Mouse (Mus musculus): ENCODE results near the gene Tfap2e. TPM values are rescaled to one million over a fixed set of nuclear protein-coding genes. Genes with fewer than 3 reads are reported as not detected.

Gene Tfap2e
- total RNA-seq (2021), result not detected

GRCm38 (mm10) chr4:126736001-126736414 is at the start of gene Tfap2e:
Tfap2e (minus strand) TSS chr4:126736240.
- DNase-seq, result no peak

GRCm38 (mm10) chr4:126782996-126783395 is 47.0 kb upstream of the Tfap2e start:
- peak; percentile 45 to 53 for DNase-seq

- no peak for DNase-seq
Observed at GRCm38 (mm10) chr4:126782512-126782911, 46.5 kb upstream of the Tfap2e start.

DNA sequence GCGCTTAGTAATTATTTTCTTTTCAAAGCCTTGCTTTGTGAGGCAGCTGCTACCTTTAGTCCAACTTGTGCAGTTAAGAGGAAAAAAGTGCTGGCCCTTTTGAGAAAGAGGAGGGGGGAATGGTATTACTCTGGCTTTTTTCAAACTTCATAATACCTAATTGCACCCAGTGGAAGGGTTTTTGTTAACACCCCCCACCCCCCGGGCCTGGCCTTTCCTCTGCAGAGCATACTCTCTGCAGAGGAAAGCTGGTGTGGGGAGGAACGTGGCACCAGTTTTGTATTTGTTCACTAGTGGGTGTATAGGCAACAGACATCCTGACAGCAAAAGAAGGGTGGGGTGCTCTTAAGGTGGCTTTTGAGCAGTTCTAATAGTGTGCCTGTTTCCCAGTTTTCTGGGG is 45.8 kb upstream of the Tfap2e start:
- DNase-seq, result no peak

GRCm38 (mm10) chr4:126779826-126780775 is 44.1 kb upstream of the Tfap2e start:
- no peak for DNase-seq

- DNase-seq, result no peak
Observed at GRCm38 (mm10) chr4:126779148-126779581, 43.1 kb upstream of the Tfap2e start.

DNA sequence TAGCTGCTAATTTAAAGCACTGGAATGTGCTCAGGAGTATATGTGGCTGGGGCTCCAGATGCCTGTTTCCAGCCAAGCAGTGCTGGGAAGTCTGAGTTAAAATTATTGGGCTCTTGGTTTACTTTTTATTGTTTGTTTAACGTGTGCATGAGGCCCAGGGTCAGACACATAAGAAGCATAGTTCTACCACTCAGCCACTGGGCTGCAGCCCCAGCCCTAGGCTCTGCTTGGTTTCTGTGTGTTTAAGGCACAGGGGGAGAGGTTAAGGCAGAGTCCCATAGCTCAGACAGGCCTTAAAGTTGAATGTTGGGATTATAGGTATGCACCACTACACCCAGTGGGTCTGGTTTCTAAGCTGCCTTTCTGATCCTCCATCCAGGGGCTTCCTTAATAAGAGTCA is 39.1 kb upstream of the Tfap2e start:
- DNase-seq, result no peak

DNA sequence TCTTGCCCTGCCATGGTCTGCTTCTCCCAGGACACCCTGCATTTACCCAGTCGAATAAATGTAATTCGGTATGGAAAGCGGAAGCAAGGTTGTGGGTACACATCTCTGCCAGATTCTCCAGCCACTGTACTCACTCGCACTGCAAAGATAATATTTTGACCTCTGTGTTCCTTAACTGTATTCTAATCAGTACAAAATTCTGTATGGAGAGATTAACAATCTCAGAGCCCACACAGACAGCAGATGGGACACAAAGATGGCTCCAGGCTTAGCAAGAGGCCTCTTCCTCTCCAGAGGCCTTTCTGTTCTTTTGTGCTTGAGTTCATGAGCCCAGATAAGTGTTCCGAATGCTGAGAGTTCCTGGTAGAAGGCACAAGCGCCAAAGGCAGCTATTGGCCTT is 37.8 kb upstream of the Tfap2e start:
- DNase-seq, result no peak

DNA sequence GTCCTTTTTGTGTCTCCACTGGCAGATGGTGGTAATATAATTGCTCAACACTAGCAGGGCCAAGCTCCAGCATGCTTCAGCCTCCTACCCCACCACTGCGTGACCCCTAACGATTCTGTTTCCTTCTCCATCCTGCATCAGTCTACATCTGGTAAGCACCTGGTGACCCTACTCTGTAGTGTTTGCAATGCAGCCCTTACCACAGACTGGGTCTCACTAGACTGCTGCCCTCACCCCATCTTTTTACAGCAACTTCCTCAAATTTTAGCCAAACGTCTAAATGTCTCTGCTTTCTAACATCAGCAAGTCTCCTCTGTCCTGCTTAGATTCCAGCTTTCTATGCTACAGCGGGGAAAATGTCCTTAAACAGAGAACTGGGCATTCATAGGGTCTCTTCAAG is 34.8 kb upstream of the Tfap2e start:
- no peak for DNase-seq

GRCm38 (mm10) chr4:126769800-126770563 is 33.9 kb upstream of the Tfap2e start:
- no peak for DNase-seq

DNA sequence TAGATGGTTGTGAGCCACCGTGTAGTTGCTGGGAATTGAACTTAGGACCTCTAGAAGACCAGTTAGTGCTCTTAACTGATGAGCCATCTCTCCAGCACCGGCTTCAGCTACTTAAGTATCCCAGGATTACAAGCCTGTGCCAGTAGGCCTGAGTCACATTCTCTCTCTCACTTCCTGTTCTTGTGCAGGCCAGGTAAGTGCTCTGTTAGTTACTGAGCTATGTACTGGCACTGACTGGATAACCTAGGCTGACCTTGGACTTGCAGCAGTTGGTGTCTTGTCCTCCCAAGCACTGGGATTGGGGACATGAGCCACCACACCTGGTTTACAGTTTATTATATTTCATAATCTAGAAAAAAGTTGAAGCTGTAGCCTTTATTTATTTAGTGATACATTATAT is 27.4 kb upstream of the Tfap2e start:
- no peak for DNase-seq

DNA sequence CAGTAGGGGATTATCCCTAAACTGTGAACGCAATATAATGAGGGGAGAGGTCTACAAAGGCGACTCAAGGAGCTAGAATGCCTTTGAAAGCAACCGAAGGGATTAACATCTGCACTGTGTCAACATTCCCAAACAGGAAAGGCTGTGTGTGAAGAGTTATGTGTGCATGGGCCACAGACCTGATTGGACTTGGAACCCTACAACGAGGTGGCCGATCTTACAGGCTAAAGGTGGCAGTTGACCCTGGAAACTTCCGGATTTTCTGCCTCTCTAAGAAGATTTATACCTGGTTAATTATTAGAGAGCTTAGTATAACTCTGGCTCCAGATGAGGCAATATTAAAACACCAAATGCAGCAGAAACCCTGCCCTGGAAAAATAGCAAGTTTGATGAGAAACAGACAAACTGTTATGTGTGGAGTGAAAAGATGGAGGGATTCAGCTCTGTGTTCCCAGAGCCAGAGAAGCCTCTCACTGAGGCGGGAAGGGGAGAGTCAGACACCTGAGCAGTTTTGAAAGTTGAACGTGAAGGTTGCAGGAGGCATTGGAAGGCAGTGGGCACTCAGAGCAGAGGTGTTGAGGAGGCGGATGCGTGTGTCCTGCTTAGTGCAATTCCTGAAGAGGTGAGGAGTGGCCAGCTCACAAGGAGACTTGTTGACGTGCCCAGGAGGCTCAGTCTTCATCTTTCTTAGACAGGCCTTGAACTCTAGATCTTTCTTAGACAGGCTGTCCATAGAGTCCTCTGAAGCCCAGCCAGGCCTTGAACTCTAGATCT is 26.7 kb upstream of the Tfap2e start:
- no peak for DNase-seq

DNA sequence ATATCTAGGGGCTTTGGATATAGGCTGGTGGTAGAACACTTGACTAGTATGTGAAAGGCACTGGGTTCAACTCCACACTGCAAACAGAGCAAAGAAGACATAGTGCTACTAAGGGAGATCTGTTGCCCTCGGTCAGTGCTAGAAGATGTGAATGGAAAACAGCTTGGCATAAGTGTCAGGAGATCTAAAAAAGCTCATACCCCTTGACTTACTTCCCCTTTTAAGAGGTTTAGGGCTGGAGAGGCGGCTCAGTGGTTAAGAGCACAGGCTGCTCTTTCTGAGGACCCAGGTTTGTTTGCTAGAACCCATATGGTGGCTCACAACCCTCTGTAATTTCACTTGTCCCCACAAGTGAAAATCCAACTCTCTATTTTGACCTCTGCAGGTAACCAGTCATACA is 23.4 kb upstream of the Tfap2e start:
- DNase-seq, result no peak

GRCm38 (mm10) chr4:126758299-126758698 is 22.3 kb upstream of the Tfap2e start:
- DNase-seq, result no peak

DNA sequence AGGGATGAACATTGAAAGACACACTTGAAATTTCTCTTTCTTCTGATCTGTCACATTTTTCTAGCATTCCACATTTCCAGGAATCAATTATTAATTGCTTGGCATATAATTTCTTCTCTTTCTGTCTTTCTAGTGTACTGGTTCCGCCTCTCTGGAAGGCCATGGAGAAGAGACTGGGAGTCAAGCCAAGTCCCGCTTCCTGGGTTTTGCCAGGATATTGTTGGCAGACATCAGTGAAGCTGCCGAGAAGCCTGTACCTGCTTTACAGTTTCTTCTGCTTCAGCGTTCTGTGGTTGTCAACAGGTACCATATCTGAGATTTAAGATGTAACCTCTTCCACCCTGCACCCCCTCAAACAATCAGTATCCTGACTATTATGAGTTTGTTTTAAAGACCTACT is 20.7 kb upstream of the Tfap2e start:
- peak in 1 of 2 experiments; percentile 45 for DNase-seq

DNA sequence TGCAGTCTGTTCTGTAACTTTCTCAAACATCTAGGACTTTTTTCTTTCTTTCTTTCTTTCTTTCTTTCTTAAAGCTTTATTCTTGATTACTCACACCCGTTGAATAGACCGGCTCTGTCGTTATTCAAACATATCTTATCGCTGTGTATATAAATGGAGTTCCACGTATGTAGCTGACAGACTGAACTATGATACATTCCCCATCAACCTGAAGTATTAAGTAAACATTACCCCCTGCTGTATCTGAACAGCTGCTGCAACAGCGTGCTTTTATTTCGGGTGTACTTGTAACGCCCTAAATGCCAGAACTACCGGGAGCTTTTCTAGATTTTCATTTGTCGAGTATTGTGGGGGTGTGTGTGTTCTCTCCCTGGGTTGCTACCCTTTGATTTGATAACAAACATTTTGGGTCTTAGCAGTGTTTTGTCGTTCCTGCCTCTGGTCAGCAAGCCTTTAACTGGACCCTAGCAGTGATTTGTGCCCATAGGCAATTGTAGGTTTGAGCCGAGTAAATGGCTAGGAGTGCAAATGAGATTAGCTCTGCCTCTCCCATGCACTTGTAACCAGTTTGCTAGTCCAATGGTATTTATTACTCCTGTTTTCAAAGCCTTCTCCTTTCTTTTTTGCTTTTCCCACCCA is 18.8 kb upstream of the Tfap2e start:
- no peak for DNase-seq

- DNase-seq, result no peak
Observed at GRCm38 (mm10) chr4:126754231-126754611, 18.2 kb upstream of the Tfap2e start.

- DNase-seq, result peak; percentile 97 to 98
Observed at GRCm38 (mm10) chr4:126753268-126754230, 17.5 kb upstream of the Tfap2e start, which contains the start of the genes Ncdn and AU040320. Ncdn (minus strand) TSS chr4:126753438. AU040320 (plus strand) TSS chr4:126753544.

GRCm38 (mm10) chr4:126752608-126753141 is 16.6 kb upstream of the Tfap2e start:
- no peak for DNase-seq

- peak in 1 of 2 experiments; percentile 48 for DNase-seq
Observed at GRCm38 (mm10) chr4:126752024-126752607, 16.1 kb upstream of the Tfap2e start.

All from layer of hippocampus, postnatal 36 days (tissue).